Mouse (Mus musculus) kidney, adult 2 months (tissue): ENCODE results near the gene Gak. TPM values are rescaled to one million over a fixed set of nuclear protein-coding genes. Genes with fewer than 3 reads are reported as not detected.

Experiments
- DNase-seq: peaks from one replicate; pipeline ENCODE4 v3.0.0; 2021
- H3K27ac ChIP-seq: fragments of 200-500 bp; 2 replicates; pipeline ENCODE4 v1.5.1; 2012; ENCODE audit warnings: low read depth, low read length, control low read depth, inconsistent platforms; ENCODE audit not compliant: insufficient read depth
- H3K27me3 ChIP-seq: fragments of 200-500 bp; replicated peaks from 2 replicates; pipeline ENCODE4 v1.6.1; 2012; ENCODE audit warnings: mild to moderate bottlenecking, moderate library complexity, low read length, inconsistent platforms; ENCODE audit not compliant: control insufficient read depth, insufficient read depth
- H3K36me3 ChIP-seq: fragments of 200-500 bp; 2 replicates; pipeline ENCODE4 v1.6.1; 2012; ENCODE audit warnings: mild to moderate bottlenecking, moderate library complexity, low read length, inconsistent platforms; ENCODE audit not compliant: control insufficient read depth, insufficient read depth
- H3K4me1 ChIP-seq: fragments of 200-500 bp; 2 replicates; pipeline ENCODE4 v1.6.1; 2011; ENCODE audit warnings: low read length; ENCODE audit not compliant: control insufficient read depth, insufficient read depth
- H3K4me3 ChIP-seq: fragments of 200-500 bp; 2 replicates; pipeline ENCODE4 v1.5.1; 2011; ENCODE audit warnings: mild to moderate bottlenecking, low read depth, low read length, control low read depth; ENCODE audit not compliant: insufficient read depth
- CTCF ChIP-seq: fragments of 200-500 bp; conservative IDR thresholded peaks from 2 replicates; pipeline ENCODE4 v1.5.1; 2011; ENCODE audit warnings: low read depth, mild to moderate bottlenecking, control low read depth, low read length, moderate library complexity, mixed read lengths; ENCODE audit not compliant: insufficient read depth, insufficient read length
- POLR2A ChIP-seq: fragments of 200-500 bp; IDR thresholded peaks from one replicate; pipeline ENCODE4 v1.6.1; 2011; ENCODE audit warnings: low read depth, low read length, control low read depth
- WGBS: fragments of 180-500 bp; shearing (Covaris S2); methylation state at CpG from one replicate; pipeline ENCODE4 v1.1.7; 2018; 5-methylcytosine and 5-hydroxymethylcytosine counted together
- polyA plus RNA-seq: library from polyadenylated mRNA; depleted of rRNA; stranded (reverse); fragments of >200 nt; gene quantifications from 2 replicates; pipeline ENCODE4 v1.2.3, GENCODE M21; 2012; rRNA removed

Gene Gak
- 80.5 and 89.0 TPM in 2 replicates for polyA plus RNA-seq

GRCm38 (mm10) chr5:108629634-108630483 lies at the start of gene Gak, which contains the start of gene Tmem175:
Gene Gak (minus strand): TSS chr5:108629755.
Gene Tmem175 (plus strand): TSS chr5:108629770.
- no peaks in the 10 kb centered on the region for H3K27me3 ChIP-seq
- under 1% methylated on average over 58 of the region's 58 CpGs for WGBS
- peak; percentile 96 for DNase-seq
- TF ChIP-seq POLR2A (peak; percentile 52), CTCF (no peak)
- H3K27ac ChIP-seq = peak within 1 kb of the TSS; percentile 75
- H3K4me1 ChIP-seq = peaks cover 7% of the 10 kb centered on the region; the same call in 1 of the 2 replicates
- peak within 1 kb of the TSS; percentile 80 for H3K4me3 ChIP-seq
- no peaks in the 10 kb centered on the region for H3K36me3 ChIP-seq

GRCm38 (mm10) chr5:108678296-108678854 lies 48.8 kb upstream of the Gak start:
- peaks cover 22% of the 10 kb centered on the region for H3K4me1 ChIP-seq
- 76% methylated on average over 6 of the region's 6 CpGs for WGBS
- no peaks in the 10 kb centered on the region for H3K36me3 ChIP-seq
- H3K4me3 ChIP-seq = no peak overlapping the region
- peak; percentile 19 for TF ChIP-seq POLR2A
- no peak for TF ChIP-seq CTCF
- no peaks in the 10 kb centered on the region for H3K27me3 ChIP-seq
- peak overlapping the region; percentile 70 for H3K27ac ChIP-seq
- peak; percentile 87 for DNase-seq

GRCm38 (mm10) chr5:108677605-108678295 lies 48.2 kb upstream of the Gak start:
- Histone ChIP-seq H3K27ac (peak overlapping the region; percentile 90), H3K4me3 (peak overlapping the region; percentile 36; the same call in 1 of the 2 replicates), H3K27me3 (no peaks in the 10 kb centered on the region), H3K36me3 (no peaks in the 10 kb centered on the region), H3K4me1 (peaks cover 22% of the 10 kb centered on the region)
- 12% methylated on average over 25 of the region's 25 CpGs for WGBS
- TF ChIP-seq CTCF = no peak
- TF ChIP-seq POLR2A = no peak
- peak; percentile 69 for DNase-seq

GRCm38 (mm10) chr5:108676772-108677498 lies 47.4 kb upstream of the Gak start:
- Histone ChIP-seq H3K27me3 (no peaks in the 10 kb centered on the region), H3K27ac (peak overlapping the region; percentile 10; the same call in 1 of the 2 replicates), H3K36me3 (no peaks in the 10 kb centered on the region), H3K4me1 (peaks cover 22% of the 10 kb centered on the region), H3K4me3 (peak overlapping the region; percentile 36; the same call in 1 of the 2 replicates)
- 32% methylated on average over 5 of the region's 5 CpGs for WGBS
- peak; percentile 50 for DNase-seq
- no peak for TF ChIP-seq CTCF
- TF ChIP-seq POLR2A = no peak

- H3K4me3 ChIP-seq = peak within 1 kb of the TSS; percentile 48
- 48% methylated on average over 9 of the region's 9 CpGs for WGBS
- DNase-seq = peak; percentile 94
- TF ChIP-seq POLR2A (no peak), CTCF (no peak)
- H3K36me3 ChIP-seq = no peaks in the 10 kb centered on the region
- peak within 1 kb of the TSS; percentile 94 for H3K27ac ChIP-seq
- no peaks in the 10 kb centered on the region for H3K27me3 ChIP-seq
- H3K4me1 ChIP-seq = peaks cover 22% of the 10 kb centered on the region
Observed at GRCm38 (mm10) chr5:108675251-108675816, 45.8 kb upstream of the Gak start, which contains the start of gene Slc26a1. Gene Slc26a1 (minus strand): TSS chr5:108675569.

- 52% methylated on average over 2 of the region's 2 CpGs for WGBS
Observed at GRCm38 (mm10) chr5:108674624-108675023, 45.1 kb upstream of the Gak start.

More at GRCm38 (mm10) chr5:108674624-108675023, 45.1 kb upstream of the Gak start:
- Histone ChIP-seq H3K4me1 (peaks cover 25% of the 10 kb centered on the region), H3K4me3 (peak overlapping the region; percentile 48), H3K27me3 (no peaks in the 10 kb centered on the region), H3K27ac (peak overlapping the region; percentile 94), H3K36me3 (no peaks in the 10 kb centered on the region)
- TF ChIP-seq POLR2A = no peak
- no peak for TF ChIP-seq CTCF
- DNase-seq = peak; percentile 93
